Mouse (Mus musculus): ENCODE results near the gene Nfkbib.

- TF ChIP-seq ETS1 (conservative IDR thresholded peaks at IDR 0.05; ENCODE audit: low read depth, low read length) (no peak), EP300 (IDR thresholded peaks at IDR 0.05; ENCODE audit: low read length) (no peak), ZNF384 (IDR thresholded peaks at IDR 0.05; ENCODE audit: low read depth, low read length) (no peak), POLR2A (IDR thresholded peaks at IDR 0.05; ENCODE audit: low read depth, low read length) (no peak), HCFC1 (IDR thresholded peaks at IDR 0.05; ENCODE audit: low read depth, low read length) (no peak)
Observed at GRCm38 (mm10) chr7:28732341-28733142, 34.8 kb downstream of the Nfkbib start.
